Mouse (Mus musculus) cerebellum, adult 2 months (tissue): ENCODE measurements around the gene Spon2. TPM values are rescaled to one million over a fixed set of nuclear protein-coding genes. Genes with fewer than 3 reads are reported as not detected.

ENCODE experiments used
- DNase-seq, 2 experiments: peaks; one replicate each; pipeline ENCODE4 v3.0.0; 2021
- H3K27ac ChIP-seq: fragments of 200-500 bp; 2 replicates; pipeline ENCODE4 v1.5.1; 2012; ENCODE audit warnings: low read length, control low read depth, inconsistent platforms; ENCODE audit not compliant: insufficient read depth
- H3K27me3 ChIP-seq: fragments of 200-500 bp; 2 replicates; pipeline ENCODE4 v1.6.1; 2012; ENCODE audit warnings: inconsistent platforms, mild to moderate bottlenecking, low read length, moderate library complexity; ENCODE audit not compliant: control insufficient read depth, insufficient read depth
- H3K4me1 ChIP-seq: fragments of 200-500 bp; 2 replicates; pipeline ENCODE4 v1.6.1; 2011; ENCODE audit warnings: low read length; ENCODE audit not compliant: control insufficient read depth, insufficient read depth
- H3K4me3 ChIP-seq: fragments of 200-500 bp; replicated peaks from 2 replicates; pipeline ENCODE3; 2011; ENCODE audit warnings: mild to moderate bottlenecking, low read depth, low read length, control low read depth; ENCODE audit not compliant: insufficient read depth
- CTCF ChIP-seq: fragments of 200-500 bp; IDR thresholded peaks from 2 replicates; pipeline ENCODE4 v1.5.1; 2011; ENCODE audit warnings: low read depth, mild to moderate bottlenecking, control low read depth, low read length, moderate library complexity, borderline replicate concordance; ENCODE audit not compliant: insufficient read depth
- POLR2A ChIP-seq: fragments of 200-500 bp; IDR thresholded peaks from 2 replicates; pipeline ENCODE4 v1.6.1; 2011; ENCODE audit warnings: low read length, control low read depth, borderline replicate concordance; ENCODE audit not compliant: insufficient read depth
- WGBS: fragments of 180-500 bp; shearing (Covaris S2); methylation state at CpG from one replicate; pipeline ENCODE4 v1.1.7; 2018; 5-methylcytosine and 5-hydroxymethylcytosine counted together
- polyA plus RNA-seq: library from polyadenylated mRNA; depleted of rRNA; stranded (reverse); fragments of >200 nt; gene quantifications from 2 replicates; pipeline ENCODE4 v1.2.3, GENCODE M21; 2012; rRNA removed

Spon2 gene
- polyA plus RNA-seq, 1 experiment = 0.21 TPM

GRCm38 (mm10) chr5:33202516-33203170 is 15.6 kb downstream of the Spon2 start:
- Histone ChIP-seq H3K27me3 (no peaks in the 10 kb centered on the region), H3K27ac (no peak overlapping the region), H3K4me1 (no peaks in the 10 kb centered on the region), H3K4me3 (no peak overlapping the region)
- DNase-seq = no peak
- TF ChIP-seq CTCF (no peak), POLR2A (no peak)
- WGBS = 89% methylated on average over 13 of the region's 13 CpGs

- no peak overlapping the region for H3K4me3 ChIP-seq
- H3K27me3 ChIP-seq = no peaks in the 10 kb centered on the region
- 30% methylated on average over 13 of the region's 13 CpGs for WGBS
- no peak overlapping the region for H3K27ac ChIP-seq
- no peak for TF ChIP-seq CTCF
- no peak for TF ChIP-seq POLR2A
- no peaks in the 10 kb centered on the region for H3K4me1 ChIP-seq
- DNase-seq = no peak
These were observed 16.6 kb downstream of the Spon2 start for GRCm38 (mm10) chr5:33201697-33202096.

DNA sequence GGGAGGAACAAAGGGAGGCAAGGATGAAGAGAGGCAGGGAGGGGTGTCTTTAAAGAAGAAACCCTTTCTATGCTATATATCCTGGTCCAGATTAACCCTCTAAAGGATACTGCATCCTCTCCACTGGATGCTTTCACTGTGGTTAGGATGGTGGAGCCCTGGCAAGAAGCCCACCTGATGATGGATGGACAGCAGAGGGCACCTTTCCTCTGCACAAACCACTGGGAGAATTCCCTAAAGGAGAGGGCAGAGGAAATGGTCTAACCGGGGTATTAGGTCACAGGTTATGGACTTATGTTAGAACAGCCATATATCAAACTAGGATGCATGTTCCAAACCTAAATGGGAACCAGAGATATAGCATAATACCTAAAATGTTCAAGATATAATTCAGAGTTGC is 18.2 kb downstream of the Spon2 start:
- WGBS = 33% methylated on average over 1 of the region's 1 CpGs
- no peak for DNase-seq

DNA sequence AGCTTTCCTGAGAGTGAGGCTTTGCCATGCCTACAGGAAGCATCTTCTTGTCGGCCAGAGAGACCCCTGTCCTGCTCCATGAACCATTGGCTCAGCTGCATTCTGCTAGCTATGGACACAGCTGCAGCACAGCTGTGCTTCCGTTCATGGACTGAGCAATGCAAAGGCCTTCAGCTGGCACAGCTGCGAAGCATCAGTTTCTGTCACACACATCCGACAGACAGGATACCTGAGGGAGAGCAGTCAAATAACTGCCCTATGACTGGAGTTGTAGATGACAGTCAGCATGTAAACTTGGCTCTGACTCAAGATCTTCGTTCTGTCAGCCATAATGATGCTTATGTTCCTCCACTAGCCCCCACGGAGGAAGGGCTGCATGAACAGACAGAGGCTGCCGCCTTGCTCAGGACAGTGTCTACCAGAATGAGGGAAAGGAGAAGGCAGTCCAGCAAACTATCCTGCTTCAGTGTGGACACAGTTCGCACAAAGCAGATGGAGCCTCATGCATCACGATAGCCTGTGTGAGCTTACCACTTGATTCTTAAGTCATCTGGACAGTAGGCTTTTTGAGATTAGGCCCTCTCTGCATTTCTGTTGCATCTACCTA is 22.9 kb downstream of the Spon2 start:
- no peak for TF ChIP-seq POLR2A
- no peak for TF ChIP-seq CTCF
- 63% methylated on average over 9 of the region's 9 CpGs for WGBS

More for the DNA sequence above, 18.2 kb downstream of the Spon2 start:
- H3K4me1 ChIP-seq = no peaks in the 10 kb centered on the region
- no peak overlapping the region for H3K4me3 ChIP-seq
- no peaks in the 10 kb centered on the region for H3K27me3 ChIP-seq
- TF ChIP-seq CTCF = peak; percentile 5; the same call in 1 of the 2 replicates
- TF ChIP-seq POLR2A = no peak
- H3K27ac ChIP-seq = no peak overlapping the region

GRCm38 (mm10) chr5:33193567-33193966 is 24.7 kb downstream of the Spon2 start:
- DNase-seq = no peak
- 56% methylated on average over 7 of the region's 7 CpGs for WGBS
- Histone ChIP-seq H3K27ac (no peak overlapping the region), H3K4me1 (no peaks in the 10 kb centered on the region), H3K4me3 (no peak overlapping the region), H3K27me3 (no peaks in the 10 kb centered on the region)
- TF ChIP-seq CTCF = no peak
- TF ChIP-seq POLR2A = no peak

More for the DNA sequence above, 22.9 kb downstream of the Spon2 start:
- DNase-seq = no peak
- Histone ChIP-seq H3K27ac (no peak overlapping the region), H3K4me3 (no peak overlapping the region), H3K27me3 (no peaks in the 10 kb centered on the region), H3K4me1 (no peaks in the 10 kb centered on the region)

Other genes starting within 250 kb of the Spon2 start
- gene Ywhah, start 199.6 kb downstream of the Spon2 start, polyA plus RNA-seq = 1,631 and 1,702 TPM in 2 replicates
- gene Slc5a1, start 114.2 kb downstream of the Spon2 start, polyA plus RNA-seq = 4.5 and 5.0 TPM in 2 replicates
- gene Ctbp1, start 56.5 kb upstream of the Spon2 start, polyA plus RNA-seq = 325 and 334 TPM in 2 replicates
- 132 and 145 TPM in 2 replicates for gene Maea, start 117.1 kb upstream of the Spon2 start, polyA plus RNA-seq
- 6.4 and 8.0 TPM in 2 replicates for gene Uvssa, start 160.1 kb upstream of the Spon2 start, polyA plus RNA-seq
- gene Nkx1-1, start 215.5 kb upstream of the Spon2 start, polyA plus RNA-seq = 0.14 and 0.33 TPM in 2 replicates